In the genomic region with DNA sequence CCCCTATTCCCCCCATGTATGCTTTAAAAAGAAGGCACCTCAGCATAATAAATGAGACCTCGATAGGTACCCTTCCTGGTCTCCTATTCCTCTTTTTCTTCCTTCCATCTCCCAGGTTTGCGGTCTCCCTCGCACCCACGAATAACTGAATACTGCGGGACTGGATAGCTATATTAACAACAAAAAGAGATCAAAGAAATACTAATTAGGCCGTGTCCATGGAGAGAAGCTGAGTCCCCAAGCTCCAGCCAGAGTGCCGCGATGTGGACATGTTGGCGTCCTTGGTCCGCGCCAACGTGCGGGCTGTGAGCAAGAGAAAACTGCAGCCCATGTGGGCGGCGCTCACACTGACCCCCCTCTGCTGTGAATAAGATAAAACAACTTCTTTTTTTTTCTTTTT, we compare ENCODE assay signal across 27 mouse cellular contexts.
"Had no signal": no experiment of that assay in that cellular context is flagged by ENCODE, and none has a peak within 500 bp of the region (broad histone marks: within the 10 kb centered on the region; RNA-seq: fewer than 3 reads in every experiment).

No protein-coding gene starts in this region.

- H3K4me1 ChIP-seq: embryonic facial prominence, embryonic 10.5 days; embryonic facial prominence, embryonic 12.5 days; embryonic facial prominence, embryonic 13.5 days; embryonic facial prominence, embryonic 15.5 days; forebrain, embryonic 10.5 days; forebrain, embryonic 12.5 days; forebrain, embryonic 13.5 days; forebrain, embryonic 15.5 days had no signal

- H3K4me3 ChIP-seq: embryonic facial prominence, embryonic 10.5 days; embryonic facial prominence, embryonic 12.5 days; embryonic facial prominence, embryonic 13.5 days; embryonic facial prominence, embryonic 15.5 days; erythroblast, embryonic 14.5 days; forebrain, embryonic 10.5 days; forebrain, embryonic 12.5 days; forebrain, embryonic 13.5 days; forebrain, embryonic 15.5 days; gastrocnemius, adult 2 months had no signal

- H3K4me2 ChIP-seq: embryonic facial prominence, embryonic 12.5 days; embryonic facial prominence, embryonic 13.5 days; embryonic facial prominence, embryonic 15.5 days; forebrain, embryonic 12.5 days; forebrain, embryonic 13.5 days; forebrain, embryonic 15.5 days had no signal

- H3K36me3 ChIP-seq: embryonic facial prominence, embryonic 10.5 days; embryonic facial prominence, embryonic 12.5 days; embryonic facial prominence, embryonic 13.5 days; embryonic facial prominence, embryonic 15.5 days; forebrain, embryonic 10.5 days; forebrain, embryonic 12.5 days; forebrain, embryonic 15.5 days had no signal

- H3K9me3 ChIP-seq: embryonic facial prominence, embryonic 10.5 days; embryonic facial prominence, embryonic 12.5 days; embryonic facial prominence, embryonic 15.5 days; forebrain, embryonic 10.5 days; forebrain, embryonic 12.5 days; forebrain, embryonic 13.5 days; forebrain, embryonic 15.5 days had no signal

- DNase-seq: cerebellum, adult 2 months; cerebellum, adult 8-10 months; cerebellum, adult 9-10 months; cerebellum, adult 9-11 months; cerebellum, postnatal 10 days; cerebellum, postnatal 14 days; cerebellum, postnatal 25 days; cerebellum, postnatal 36 days; embryo, embryonic 11 days; forebrain, postnatal 0 days; gastrocnemius, adult 2 months; gastrocnemius, postnatal 10 days; gastrocnemius, postnatal 14 days; gastrocnemius, postnatal 25 days; gastrocnemius, postnatal 36 days; heart, adult 18-20 months had no signal

- ATAC-seq: forebrain, embryonic 13.5 days; forebrain, embryonic 14.5 days; forebrain, embryonic 15.5 days; forebrain, embryonic 16.5 days; forebrain, postnatal 0 days had no signal

- H3K9ac ChIP-seq: embryonic facial prominence, embryonic 12.5 days; embryonic facial prominence, embryonic 13.5 days; embryonic facial prominence, embryonic 15.5 days; forebrain, embryonic 12.5 days; forebrain, embryonic 13.5 days; forebrain, embryonic 15.5 days; forebrain, postnatal 0 days had no signal

- H3K27me3 ChIP-seq: embryonic facial prominence, embryonic 12.5 days; embryonic facial prominence, embryonic 13.5 days; embryonic facial prominence, embryonic 15.5 days; forebrain, embryonic 12.5 days; forebrain, embryonic 13.5 days; forebrain, embryonic 15.5 days had no signal

- H3K27ac ChIP-seq: embryonic facial prominence, embryonic 10.5 days; embryonic facial prominence, embryonic 12.5 days; embryonic facial prominence, embryonic 13.5 days; embryonic facial prominence, embryonic 15.5 days; forebrain, embryonic 10.5 days; forebrain, embryonic 12.5 days; forebrain, embryonic 13.5 days; forebrain, embryonic 15.5 days; gastrocnemius, adult 2 months had no signal
